Mouse (Mus musculus) embryonic facial prominence, embryonic 12.5 days (tissue): ENCODE results near the gene Pabpc1l. TPM values are rescaled to one million over a fixed set of nuclear protein-coding genes. Genes with fewer than 3 reads are reported as not detected.

Source experiments
- ATAC-seq: fragments of 200-750 bp; cut with Nextera tagmentation; 2 replicates; pipeline ENCODE4 v1.8.0; 2017; ENCODE audit not compliant: insufficient number of reproducible peaks, insufficient read depth, low FRiP score, low TSS enrichment
- H3K27ac ChIP-seq: fragments of 300-500 bp; sonication (generic); 2 replicates; pipeline ENCODE4 v1.5.1; 2016; ENCODE audit warnings: mild to moderate bottlenecking
- H3K27me3 ChIP-seq: fragments of 300-500 bp; sonication (generic); 2 replicates; pipeline ENCODE4 v1.6.1; 2016; ENCODE audit warnings: mild to moderate bottlenecking, moderate library complexity
- H3K36me3 ChIP-seq: fragments of 300-500 bp; sonication (generic); 2 replicates; pipeline ENCODE4 v1.6.1; 2016; ENCODE audit warnings: mild to moderate bottlenecking
- H3K4me1 ChIP-seq: fragments of 300-500 bp; sonication (generic); 2 replicates; pipeline ENCODE4 v1.6.1; 2016
- H3K4me2 ChIP-seq: fragments of 300-500 bp; sonication (generic); replicated peaks from 2 replicates; pipeline ENCODE4 v1.6.1; 2016; ENCODE audit warnings: mild to moderate bottlenecking, moderate library complexity
- H3K4me3 ChIP-seq: fragments of 300-500 bp; sonication (generic); 2 replicates; pipeline ENCODE4 v1.5.1; 2016; ENCODE audit warnings: mild to moderate bottlenecking
- H3K9ac ChIP-seq: fragments of 300-500 bp; sonication (generic); 2 replicates; pipeline ENCODE4 v1.6.1; 2016; ENCODE audit warnings: mild to moderate bottlenecking, moderate library complexity
- H3K9me3 ChIP-seq: fragments of 300-500 bp; sonication (generic); 2 replicates; pipeline ENCODE4 v1.6.1; 2016; ENCODE audit warnings: mild to moderate bottlenecking, moderate library complexity
- WGBS: fragments of 180-500 bp; shearing (Covaris S2); methylation state at CpG from one replicate; pipeline ENCODE4 v1.1.7; 2016; 5-methylcytosine and 5-hydroxymethylcytosine counted together
- polyA plus RNA-seq: library from polyadenylated mRNA; unstranded; fragments of >200 nt; fragmentation: Nextera tagmentation; extraction: Ambion mirVana; gene quantifications from 2 replicates; pipeline ENCODE4 v1.2.1, GENCODE M21; 2016

The Pabpc1l gene
- polyA plus RNA-seq, 1 experiment from 2014 or later, result 2.4 TPM

- Histone ChIP-seq H3K4me3 (no peak overlapping the region), H3K9ac (no peak overlapping the region), H3K27me3 (no peaks in the 10 kb centered on the region), H3K27ac (no peak overlapping the region), H3K36me3 (peaks cover 46% of the 10 kb centered on the region), H3K4me1 (no peaks in the 10 kb centered on the region), H3K4me2 (no peak overlapping the region), H3K9me3 (no peaks in the 10 kb centered on the region)
- ATAC-seq, result no peak
- WGBS, result 87% methylated on average over 4 of the region's 4 CpGs
These were observed 64.3 kb downstream of the Pabpc1l start for GRCm38 (mm10) chr2:164089508-164089907.

DNA sequence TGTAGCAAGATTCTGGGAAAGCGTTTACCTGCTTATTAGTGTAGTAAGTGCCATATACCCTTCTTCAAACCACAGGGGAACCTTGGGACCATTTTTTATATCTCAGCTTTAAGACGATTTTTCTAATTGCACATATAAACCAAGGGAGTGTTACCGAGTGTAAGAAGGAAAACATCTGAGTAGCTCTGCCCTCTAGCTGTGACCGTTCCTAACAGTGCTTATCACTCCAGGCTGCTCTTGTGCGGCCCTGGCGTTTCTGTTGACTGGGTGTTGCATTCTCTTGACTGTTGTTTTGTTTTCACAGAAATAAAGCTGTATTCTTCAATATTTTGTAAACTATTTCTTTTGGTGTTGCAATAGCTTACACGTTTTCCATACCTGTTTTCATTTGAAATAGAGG lies 68.9 kb downstream of the Pabpc1l start:
- ATAC-seq, result no peak
- Histone ChIP-seq H3K27ac (no peak overlapping the region), H3K4me2 (no peak overlapping the region), H3K9ac (no peak overlapping the region), H3K9me3 (no peaks in the 10 kb centered on the region), H3K4me1 (no peaks in the 10 kb centered on the region), H3K4me3 (no peak overlapping the region), H3K27me3 (no peaks in the 10 kb centered on the region), H3K36me3 (peaks cover 43% of the 10 kb centered on the region)
- WGBS, result 85% methylated on average over 7 of the region's 7 CpGs

- Histone ChIP-seq H3K27ac (no peak overlapping the region), H3K36me3 (peaks cover 57% of the 10 kb centered on the region), H3K4me2 (no peak overlapping the region), H3K9me3 (no peaks in the 10 kb centered on the region), H3K9ac (no peak overlapping the region), H3K4me1 (no peaks in the 10 kb centered on the region), H3K27me3 (no peaks in the 10 kb centered on the region), H3K4me3 (no peak overlapping the region)
- 90% methylated on average over 11 of the region's 11 CpGs for WGBS
- no peak for ATAC-seq
These were observed 73.5 kb downstream of the Pabpc1l start for GRCm38 (mm10) chr2:164098603-164099250.

Other genes with a start within 250 kb of the Pabpc1l start
- 0.17 and 0.22 TPM in 2 replicates for gene Ccn5, start 204.6 kb upstream of the Pabpc1l start, polyA plus RNA-seq
- gene Kcnk15, start 171.8 kb upstream of the Pabpc1l start, polyA plus RNA-seq, result not detected in 2 replicates
- 0.73 and 0.87 TPM in 2 replicates for gene Rims4, start 106.8 kb upstream of the Pabpc1l start, polyA plus RNA-seq
- gene Ywhab, start 30.5 kb upstream of the Pabpc1l start, polyA plus RNA-seq, result 327 and 340 TPM in 2 replicates
- 24.2 and 25.4 TPM in 2 replicates for gene Stk4, start 44.9 kb downstream of the Pabpc1l start, polyA plus RNA-seq
- 58.9 and 63.3 TPM in 2 replicates for gene Tomm34, start 45.7 kb downstream of the Pabpc1l start, polyA plus RNA-seq
- gene Kcns1, start 145.7 kb downstream of the Pabpc1l start, polyA plus RNA-seq, result 0.49 and 0.71 TPM in 2 replicates
- not detected in 2 replicates for gene Wfdc5, start 157.3 kb downstream of the Pabpc1l start, polyA plus RNA-seq
- gene Wfdc12, start 165.2 kb downstream of the Pabpc1l start, polyA plus RNA-seq, result 0.22 TPM in 1 of 2 replicates, not detected in the other
- gene Wfdc15a, start 174.7 kb downstream of the Pabpc1l start, polyA plus RNA-seq, result not detected in 2 replicates
- not detected in 2 replicates for gene Wfdc15b, start 196.2 kb downstream of the Pabpc1l start, polyA plus RNA-seq
- not detected in 2 replicates for gene Svs2, start 213.0 kb downstream of the Pabpc1l start, polyA plus RNA-seq
- not detected in 2 replicates for gene Svs3b, start 231.2 kb downstream of the Pabpc1l start, polyA plus RNA-seq